Mouse (Mus musculus) frontal cortex, postnatal 25 days (tissue): ENCODE results near the gene Ebf3.

ENCODE experiments used
- DNase-seq, 2 experiments: peaks; one replicate each; pipeline ENCODE4 v3.0.0; 2022; ENCODE audit warnings: low spot score in 2 of 2

Gene Ebf3

DNA sequence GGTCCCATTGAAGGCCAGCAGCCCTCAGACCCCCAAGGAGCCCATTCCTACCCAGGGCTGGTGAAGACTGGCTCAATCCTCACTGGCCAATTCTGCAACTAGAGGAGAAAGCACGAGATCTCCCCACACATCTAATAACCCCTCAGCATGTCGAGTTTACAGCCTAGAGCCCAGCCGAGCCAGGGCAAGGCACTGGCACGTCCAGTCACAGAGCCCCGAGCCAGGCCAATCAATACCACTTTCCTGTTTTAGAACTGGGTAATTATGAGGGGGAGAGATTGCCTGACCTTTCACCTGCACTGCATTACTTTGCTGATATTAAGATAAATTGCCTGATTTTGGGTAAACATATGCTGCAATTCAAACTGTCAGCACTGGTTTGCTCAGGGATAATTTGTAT is 105.7 kb downstream of the Ebf3 start:
- DNase-seq = no peak

DNA sequence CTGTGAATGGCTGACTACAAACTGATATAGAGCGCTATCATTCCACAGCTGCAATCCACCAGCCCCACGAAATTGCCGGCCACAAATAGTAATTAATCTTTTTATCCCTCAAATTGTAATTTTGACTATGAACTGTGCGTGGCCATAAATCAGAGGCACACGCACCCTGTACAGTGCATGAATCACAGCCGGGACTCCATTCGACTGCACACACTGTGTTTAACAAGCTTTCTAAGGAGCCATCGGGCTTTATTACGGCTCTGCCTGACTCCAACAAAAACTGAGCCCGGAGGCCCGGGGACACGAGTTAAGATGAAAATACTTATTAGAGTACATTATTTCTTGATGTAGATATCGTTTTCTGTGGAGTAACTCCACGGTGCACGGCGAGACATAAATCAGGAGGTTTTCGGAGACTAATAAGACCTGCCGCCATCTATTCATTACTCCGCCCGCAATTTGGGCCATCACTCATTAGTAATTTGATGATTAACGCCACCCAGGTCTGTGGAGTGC is 107.4 kb downstream of the Ebf3 start:
- DNase-seq = no peak

DNA sequence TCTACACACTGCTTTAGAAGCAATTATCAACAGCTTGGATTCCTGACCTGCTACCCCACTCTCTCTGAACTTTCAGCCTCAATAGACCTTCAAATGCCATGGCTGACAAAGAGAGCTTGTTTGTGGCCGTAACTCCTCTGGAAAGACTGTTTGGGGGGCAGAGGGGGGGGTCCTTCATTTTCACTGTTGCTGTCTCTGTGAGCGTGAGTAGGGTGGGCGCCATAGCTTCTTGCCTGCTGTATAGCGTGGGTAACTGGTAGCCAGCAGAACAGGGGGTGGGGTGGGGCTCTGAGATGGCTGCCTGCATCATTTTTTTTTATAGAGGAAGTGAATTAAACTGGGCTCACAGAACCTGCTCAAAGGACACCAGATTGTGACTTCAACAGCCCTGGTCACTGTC is 114.7 kb downstream of the Ebf3 start:
- no peak for DNase-seq

DNA sequence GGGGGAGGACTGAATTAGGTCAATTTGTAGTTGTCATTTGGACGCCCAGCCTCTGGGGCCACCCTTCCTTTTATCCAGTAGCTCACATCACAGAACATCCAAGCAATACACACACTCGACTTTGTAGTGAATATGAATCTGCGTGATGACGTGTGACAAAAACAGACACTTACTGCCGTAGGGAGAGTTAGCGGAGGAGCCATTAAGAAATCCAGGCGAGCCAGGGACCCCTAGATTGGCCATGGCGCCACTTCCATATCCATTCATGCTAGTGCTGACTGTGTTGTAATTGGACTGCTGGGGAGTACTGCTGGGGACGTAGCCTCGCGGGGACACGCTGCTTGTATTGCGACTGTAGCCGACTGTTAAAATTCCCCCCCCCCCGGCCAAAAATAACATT is 115.3 kb downstream of the Ebf3 start:
- DNase-seq = no peak

DNA sequence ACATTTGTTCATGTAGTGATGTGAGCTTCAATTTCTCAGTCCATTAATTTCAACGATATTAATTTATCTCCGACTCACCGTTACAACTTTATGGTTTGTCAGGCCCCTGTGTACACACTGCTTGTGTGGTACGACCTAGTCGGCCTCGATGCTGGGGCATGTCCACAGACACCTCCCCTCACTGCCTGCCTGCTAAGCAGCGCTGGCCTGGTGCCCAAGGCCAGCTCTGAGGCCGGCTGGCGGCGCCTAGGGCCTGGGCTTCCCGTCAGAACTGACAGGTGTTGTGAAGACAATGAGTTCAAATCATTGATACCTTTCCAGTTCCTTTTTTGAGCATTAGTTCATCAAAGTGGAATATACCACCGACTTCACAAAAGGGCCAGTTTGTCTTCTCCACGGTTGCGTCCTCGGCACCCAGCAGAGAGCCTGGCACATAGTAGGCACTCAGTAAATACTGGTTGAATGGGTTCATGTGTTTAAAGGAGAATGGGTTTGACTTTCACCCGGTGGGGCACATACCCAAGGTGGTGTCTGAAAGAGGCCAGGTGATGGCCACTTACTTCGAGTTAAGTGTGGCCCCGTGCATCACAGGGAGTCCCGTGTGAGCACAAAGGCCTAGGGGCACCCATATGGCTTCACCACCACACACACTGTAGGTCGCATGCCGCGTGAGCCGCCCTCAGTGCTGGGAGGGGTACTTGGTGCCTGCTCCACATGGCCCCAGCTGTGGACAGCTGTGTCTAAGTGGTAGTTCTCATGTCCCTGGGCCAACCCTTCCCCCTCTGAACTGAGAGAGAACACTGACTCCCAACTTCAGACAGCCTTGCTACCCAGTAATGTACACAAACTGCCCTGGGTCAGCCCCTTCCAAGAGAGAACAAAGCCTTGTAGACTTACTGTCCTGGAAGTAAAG is 116.9 kb downstream of the Ebf3 start:
- no peak for DNase-seq

DNA sequence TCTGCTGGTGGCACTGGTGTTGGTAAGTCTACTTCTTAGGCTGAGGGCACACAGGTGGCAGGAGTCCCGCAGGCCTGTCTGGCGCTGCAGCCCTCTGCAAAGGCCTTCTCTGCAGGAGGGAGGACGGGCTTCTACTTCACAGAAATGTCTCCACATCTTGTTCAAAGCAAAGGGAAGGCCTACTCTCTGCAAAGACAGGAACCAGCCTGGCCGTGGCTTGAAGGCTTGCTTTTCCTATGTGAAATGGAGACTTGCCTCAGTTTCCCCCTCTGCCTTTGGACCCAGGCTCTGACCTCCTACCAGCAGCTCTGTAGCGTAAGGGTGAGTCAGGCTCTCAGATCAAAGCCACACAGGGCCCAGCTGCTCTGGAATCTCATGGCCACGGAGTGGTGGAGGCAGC is 117.7 kb downstream of the Ebf3 start:
- DNase-seq = no peak

DNA sequence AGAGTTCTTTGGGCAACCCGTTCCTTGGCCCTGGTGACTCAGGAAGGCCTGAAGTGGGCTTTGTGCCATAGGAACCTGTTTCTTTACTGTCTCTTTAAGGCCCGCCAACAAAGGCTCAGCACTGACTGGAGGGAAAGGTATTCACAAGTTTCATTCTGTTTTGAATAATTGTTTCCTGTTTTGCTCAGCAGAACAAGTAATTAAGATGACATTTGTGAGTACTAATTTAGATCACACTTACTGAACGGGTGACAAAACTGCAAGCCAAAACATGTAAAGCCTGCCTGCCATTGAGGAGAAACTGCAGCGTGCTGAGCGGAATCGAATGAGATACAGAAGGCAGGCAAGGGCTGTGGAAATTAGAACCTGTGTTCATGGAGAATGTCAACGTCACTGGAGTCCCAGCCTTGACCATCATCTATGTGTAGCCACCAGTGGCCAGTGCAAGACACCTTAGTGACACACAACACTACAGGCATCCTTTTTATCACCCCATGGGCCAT is 121.4 kb downstream of the Ebf3 start:
- DNase-seq = no peak

DNA sequence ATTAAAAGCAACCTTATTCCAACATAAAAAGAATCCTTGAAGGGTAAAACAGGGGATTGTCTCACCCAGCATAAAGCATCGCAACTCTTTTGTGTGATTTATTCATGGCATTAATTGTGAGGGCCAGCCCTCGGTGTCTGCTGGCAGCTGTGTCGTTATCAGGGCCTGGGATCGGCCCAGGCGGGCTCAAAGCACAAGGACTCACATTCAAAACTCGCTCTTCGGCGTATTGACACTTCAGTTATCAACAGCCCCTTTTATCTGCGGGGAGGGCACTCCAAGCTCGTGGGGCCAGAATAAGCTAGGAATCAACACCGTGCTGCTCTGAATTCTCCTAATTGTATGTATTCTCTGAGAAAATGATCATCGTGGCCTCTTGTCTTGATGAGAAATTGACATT is 122.4 kb downstream of the Ebf3 start:
- no peak for DNase-seq

DNA sequence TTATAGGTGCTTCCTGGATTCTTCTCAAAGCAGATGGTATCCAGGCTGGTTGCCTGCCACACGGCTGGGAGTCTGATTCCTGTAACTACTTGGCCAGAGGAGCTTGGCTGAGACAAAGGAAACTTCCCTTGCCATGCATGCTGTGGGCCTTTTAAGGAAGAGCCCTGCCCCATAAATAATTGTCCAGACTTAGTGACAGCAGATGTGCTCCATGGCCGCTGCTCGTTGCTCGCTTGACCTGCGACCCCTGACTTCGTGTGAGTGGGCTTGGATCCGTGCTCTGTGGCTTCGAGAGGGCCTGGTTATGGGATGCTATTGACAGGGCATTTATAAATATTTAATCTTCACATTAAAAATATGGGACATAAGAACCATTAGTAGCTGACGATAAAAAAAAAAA is 142.0 kb downstream of the Ebf3 start:
- no peak for DNase-seq

DNA sequence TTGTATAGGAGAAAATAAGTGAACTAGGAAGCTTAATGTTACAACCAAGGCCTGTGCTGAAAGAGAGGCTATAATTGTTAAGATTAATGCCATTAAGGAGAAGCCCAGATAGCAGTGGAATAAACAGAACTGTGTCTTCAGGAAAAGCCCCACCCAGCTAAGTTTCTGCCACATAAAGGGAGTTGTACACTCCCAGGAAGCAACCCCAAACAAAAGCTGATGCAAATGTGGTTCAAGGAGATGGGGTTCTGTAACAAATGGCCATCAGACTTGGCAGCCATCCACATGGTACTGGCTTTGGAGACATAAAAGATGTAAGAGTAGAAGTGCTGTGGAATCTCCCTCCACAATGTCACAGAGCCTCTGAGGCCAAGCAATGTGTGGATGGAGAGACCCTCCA is 155.2 kb downstream of the Ebf3 start:
- no peak for DNase-seq

DNA sequence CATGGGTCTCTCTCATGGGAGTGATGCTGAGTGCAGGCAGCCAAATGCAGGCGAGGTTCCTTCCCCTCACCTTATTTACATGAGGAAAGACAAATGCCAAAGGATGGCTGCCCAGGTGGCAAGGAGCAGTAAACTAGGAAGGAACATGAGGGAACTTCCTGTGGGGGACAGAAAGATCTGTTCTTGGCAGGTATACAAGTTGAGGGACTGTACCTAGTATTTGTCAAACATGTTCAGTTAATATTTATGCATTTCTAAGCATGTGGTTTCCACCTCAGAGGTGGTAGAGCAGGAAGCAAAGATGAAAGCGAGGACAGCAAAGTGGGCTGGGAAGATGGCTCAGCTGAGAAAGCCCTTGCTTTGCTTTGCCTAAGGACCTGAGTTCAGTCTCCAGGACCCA is 159.6 kb downstream of the Ebf3 start:
- DNase-seq = no peak

DNA sequence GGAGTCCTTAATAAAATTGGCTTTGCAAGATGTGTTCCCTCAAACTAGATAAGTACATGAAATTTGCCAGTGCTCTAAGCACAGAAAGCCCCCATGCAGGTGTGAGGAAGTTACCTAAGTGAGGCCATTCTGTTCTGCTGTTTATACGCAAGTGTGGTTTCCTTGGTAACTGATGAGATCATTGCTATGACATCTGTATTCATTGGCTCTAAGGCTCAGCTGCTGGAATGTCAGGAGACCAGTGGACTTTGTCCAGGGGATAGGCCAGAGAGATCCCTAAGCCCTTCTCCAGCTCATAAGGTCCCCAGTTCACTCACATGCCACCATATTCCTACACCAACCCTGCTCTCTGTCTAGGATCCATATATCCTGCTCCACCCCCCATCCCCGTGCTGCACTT is 162.4 kb downstream of the Ebf3 start:
- DNase-seq = no peak

DNA sequence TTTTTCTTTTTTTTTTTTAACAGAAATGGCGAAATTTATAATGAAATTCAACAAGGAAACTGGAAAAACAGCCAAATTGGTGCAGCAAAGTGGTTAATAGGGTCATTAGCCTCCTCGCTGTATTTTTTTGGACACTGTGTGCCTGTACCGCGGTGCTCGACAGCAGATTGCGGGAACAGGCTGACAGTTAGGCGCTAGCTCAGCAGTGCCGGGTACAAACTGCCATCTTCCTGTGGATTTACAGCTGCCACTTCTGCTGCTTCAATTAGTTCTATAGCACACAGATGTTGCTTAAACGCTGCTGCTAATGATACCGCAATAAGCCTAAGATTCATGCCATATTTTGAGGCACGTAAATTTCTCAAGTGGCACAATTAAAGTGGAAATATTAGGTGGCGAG is 167.1 kb downstream of the Ebf3 start:
- no peak for DNase-seq
